10 mouse cellular contexts compared by ENCODE assay signal in genomic region chr16:12886127-12886526, GRCm38 (mm10).
DNase-seq lines count a peak whose midpoint lies in the region; ATAC-seq and TF ChIP-seq lines count a peak whose summit lies in the region.
"Had no signal": no experiment of that assay in that cellular context is flagged by ENCODE, and none has a peak within 500 bp of the region (broad histone marks: within the 10 kb centered on the region; RNA-seq: fewer than 3 reads in every experiment).

No protein-coding gene starts in this region.

- no peaks in the 10 kb centered on the region for H3K27me3 ChIP-seq in lung, embryonic 14.5 days (ENCODE audit: insufficient read depth, low read length)
- H3K27me3 ChIP-seq in cerebellum, adult 2 months (ENCODE audit: control insufficient read depth, insufficient read depth, low read length): no peaks in the 10 kb centered on the region
- H3K27me3 ChIP-seq: intestine, embryonic 15.5 days had no signal

- H3K9ac ChIP-seq in lung, embryonic 14.5 days: no peak overlapping the region
- H3K9ac ChIP-seq: intestine, embryonic 15.5 days had no signal

- no peaks in the 10 kb centered on the region for H3K9me3 ChIP-seq in lung, embryonic 14.5 days (ENCODE audit: low read depth, low read length)
- H3K9me3 ChIP-seq: intestine, embryonic 15.5 days had no signal

- intact Hi-C loops in heart, postnatal 10 days (cut with DNase I): no loop called here

- DNase-seq in lung, embryonic 14.5 days: peak; percentile 84
- no peak for DNase-seq in lung, adult 18-20 months
- DNase-seq in cerebellum, adult 2 months: peak; percentile 15 to 38
- peak; percentile 7 to 10 for DNase-seq in heart, postnatal 10 days
- DNase-seq in lung, postnatal 10 days: peak; percentile 64
- DNase-seq in frontal cortex, postnatal 10 days (ENCODE audit: low spot score in 2 of 2): no peak
- no peak for DNase-seq in yolk sac, embryonic 10.5 days (ENCODE audit: low spot score)
- no peak for DNase-seq in right cerebral cortex, postnatal 36 days (ENCODE audit: low spot score in 2 of 2)
- DNase-seq: liver had no signal

- no peaks in the 10 kb centered on the region for H3K36me3 ChIP-seq in lung, embryonic 14.5 days (ENCODE audit: insufficient read depth)
- H3K36me3 ChIP-seq: intestine, embryonic 15.5 days had no signal

- TF ChIP-seq CTCF in lung, embryonic 14.5 days (IDR thresholded peaks at IDR 0.05; ENCODE audit: low read depth): no peak
- no peak for TF ChIP-seq CTCF in cerebellum, adult 2 months (IDR thresholded peaks at IDR 0.05; ENCODE audit: borderline replicate concordance, insufficient read depth, low read depth, low read length)

- H3K4me2 ChIP-seq in lung, embryonic 14.5 days: no peak overlapping the region
- H3K4me2 ChIP-seq: intestine, embryonic 15.5 days had no signal

- 0 out of 2 replicates have a peak, but pooled peaks cover 4% of the 10 kb centered on the region for H3K4me1 ChIP-seq in lung, embryonic 14.5 days (ENCODE audit: insufficient read depth)
- no peaks in the 10 kb centered on the region for H3K4me1 ChIP-seq in cerebellum, adult 2 months (ENCODE audit: control insufficient read depth, insufficient read depth, low read length)
- H3K4me1 ChIP-seq: intestine, embryonic 15.5 days had no signal

- WGBS in lung, embryonic 14.5 days: 40% methylated on average over 1 of the region's 1 CpGs
- WGBS in cerebellum, adult 2 months: 34% methylated on average over 1 of the region's 1 CpGs

- ATAC-seq in lung, embryonic 14.5 days (ENCODE audit: insufficient read depth): peak; percentile 57; the same call in 1 of the 2 replicates
- ATAC-seq: intestine, embryonic 15.5 days had no signal

- no peak overlapping the region for H3K27ac ChIP-seq in lung, embryonic 14.5 days (ENCODE audit: low read depth)
- H3K27ac ChIP-seq in cerebellum, adult 2 months (ENCODE audit: insufficient read depth, low read length): no peak overlapping the region
- H3K27ac ChIP-seq: intestine, embryonic 15.5 days had no signal

- no peak for TF ChIP-seq POLR2A in cerebellum, adult 2 months (IDR thresholded peaks at IDR 0.05; ENCODE audit: borderline replicate concordance, insufficient read depth, low read length)

- no peak overlapping the region for H3K4me3 ChIP-seq in lung, embryonic 14.5 days (ENCODE audit: low read depth, low read length)
- no peak overlapping the region for H3K4me3 ChIP-seq in cerebellum, adult 2 months (replicated peaks; ENCODE audit: insufficient read depth, low read depth, low read length)
- H3K4me3 ChIP-seq: intestine, embryonic 15.5 days had no signal

Comparison
In these comparisons a context has a peak if more than half of its experiments do, and no peak if none do; other contexts are left out.
1. DNase-seq: peak in lung, embryonic 14.5 days (single experiment), cerebellum, adult 2 months (2 of 2), heart, postnatal 10 days (2 of 2) and lung, postnatal 10 days (single experiment); none in lung, adult 18-20 months (0 of 2), frontal cortex, postnatal 10 days (0 of 2), yolk sac, embryonic 10.5 days (single experiment) and right cerebral cortex, postnatal 36 days (0 of 2).